Mouse (Mus musculus) heart, postnatal 14 days (tissue): ENCODE measurements at regions not wholly inside any gene's neighbourhood (a gene's known extent, or its start where the extent isn't known, plus 50 kb on each side); places are given as distances from the start of the nearest gene placed in this dataset.
"Not testable (repeated sequence)": the region's sequence is repeated elsewhere in the genome, so short reads cannot be mapped to it uniquely, and the experiment has no call there.

Experiments used
- DNase-seq, 2 experiments: peaks; one replicate each; pipeline ENCODE4 v3.0.0; 2021 to 2022
- intact Hi-C: fragments of 180-260 bp; cut with DNase I; formaldehyde crosslinking; loops from one replicate; pipeline ENCODE4 v1.15.1; 2025

DNA sequence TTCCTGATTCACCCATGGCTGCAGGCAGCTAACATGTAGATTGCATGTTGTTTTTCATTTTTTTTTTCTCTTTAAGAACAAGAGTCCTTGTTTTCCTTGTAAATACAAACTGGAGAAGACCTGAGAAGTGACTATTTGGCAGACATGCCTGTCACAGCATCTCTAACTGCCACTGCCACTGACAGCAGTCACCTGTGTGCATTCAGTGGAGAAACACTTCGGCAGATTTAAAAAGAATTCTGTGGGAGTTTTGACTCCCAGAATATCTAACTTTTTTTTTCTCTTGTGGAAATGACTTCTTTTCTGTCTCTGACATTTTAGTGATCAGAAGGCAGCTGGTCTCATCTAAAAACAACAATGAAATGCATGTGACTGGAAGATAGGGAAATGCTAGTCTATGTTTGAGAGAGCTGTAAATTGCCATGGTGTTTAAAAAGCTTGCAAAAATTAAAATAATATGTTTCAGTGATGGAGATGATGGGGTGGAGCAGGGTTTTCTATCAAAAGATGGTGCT, 526.0 kb upstream of the Agtr1b start:
- intact Hi-C loops = no loop called here
- DNase-seq = no peak

GRCm38 (mm10) chr3:20864241-20864640, 497.3 kb upstream of the Agtr1b start:
- DNase-seq = no peak
- intact Hi-C loops = no loop called here

GRCm38 (mm10) chr3:20831038-20831437, 464.1 kb upstream of the Agtr1b start:
- intact Hi-C loops = no loop called here
- no peak for DNase-seq

GRCm38 (mm10) chr3:20829391-20829790, 462.4 kb upstream of the Agtr1b start:
- no peak for DNase-seq
- intact Hi-C loops = no loop called here

GRCm38 (mm10) chr3:20828811-20829210, 461.8 kb upstream of the Agtr1b start:
- intact Hi-C loops = no loop called here

DNA sequence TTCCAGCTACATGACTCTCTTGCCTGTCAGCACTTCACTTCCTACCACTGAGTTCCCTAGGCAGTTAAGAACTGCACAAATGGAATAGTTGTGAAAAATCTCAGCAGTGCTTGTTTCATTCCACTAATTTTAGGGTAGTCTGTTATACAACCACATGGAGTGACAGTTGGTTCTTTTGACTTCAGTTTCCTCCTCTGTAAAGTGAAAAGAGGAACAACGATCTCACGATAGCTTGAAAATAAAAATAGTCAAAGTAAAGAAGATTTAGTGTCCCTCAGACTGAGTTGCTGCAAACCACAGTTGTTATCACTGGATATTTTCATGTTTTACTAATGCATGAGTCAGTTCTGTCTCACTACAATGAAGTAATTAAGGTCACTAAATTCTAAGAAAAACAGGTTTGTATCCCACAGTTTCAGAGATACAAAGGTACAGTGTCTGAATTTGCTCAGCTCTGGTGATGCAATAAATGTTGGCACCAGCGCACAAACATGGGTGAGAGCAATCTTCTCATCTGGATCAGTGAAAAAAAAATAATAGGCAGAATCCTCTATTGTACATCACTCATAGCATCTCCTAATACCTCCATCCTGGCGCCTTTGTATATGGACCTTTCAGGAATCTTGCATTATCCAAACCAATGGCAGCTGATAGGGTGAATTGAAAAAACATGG, 458.8 kb upstream of the Agtr1b start:
- intact Hi-C loops = no loop called here
- DNase-seq = no peak

More at GRCm38 (mm10) chr3:20828811-20829210, 461.8 kb upstream of the Agtr1b start:
- no peak for DNase-seq

DNA sequence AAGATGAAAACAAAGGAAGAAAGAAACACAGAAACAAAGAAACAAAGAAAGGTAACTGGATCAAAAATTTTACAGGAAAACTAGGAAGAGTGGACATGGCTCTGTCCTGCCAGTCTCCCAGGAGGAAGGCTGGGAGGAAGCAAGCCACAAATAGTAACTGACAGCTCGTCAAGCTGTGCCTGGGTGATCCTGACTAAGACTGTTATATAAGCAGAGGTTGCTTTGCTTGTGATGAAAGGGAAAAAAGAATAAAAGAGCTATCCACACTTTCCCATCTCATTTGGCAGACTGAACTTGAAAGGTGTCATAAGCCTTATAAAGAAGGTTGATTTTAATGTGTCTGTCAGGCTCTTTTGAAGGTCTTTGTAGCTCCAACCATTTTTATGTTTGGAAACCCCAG, 455.2 kb upstream of the Agtr1b start:
- intact Hi-C loops = no loop called here

GRCm38 (mm10) chr3:20821712-20822111, 454.7 kb upstream of the Agtr1b start:
- intact Hi-C loops = no loop called here
- no peak for DNase-seq

More for the DNA sequence above, 455.2 kb upstream of the Agtr1b start:
- DNase-seq = peak; percentile 16 to 24

DNA sequence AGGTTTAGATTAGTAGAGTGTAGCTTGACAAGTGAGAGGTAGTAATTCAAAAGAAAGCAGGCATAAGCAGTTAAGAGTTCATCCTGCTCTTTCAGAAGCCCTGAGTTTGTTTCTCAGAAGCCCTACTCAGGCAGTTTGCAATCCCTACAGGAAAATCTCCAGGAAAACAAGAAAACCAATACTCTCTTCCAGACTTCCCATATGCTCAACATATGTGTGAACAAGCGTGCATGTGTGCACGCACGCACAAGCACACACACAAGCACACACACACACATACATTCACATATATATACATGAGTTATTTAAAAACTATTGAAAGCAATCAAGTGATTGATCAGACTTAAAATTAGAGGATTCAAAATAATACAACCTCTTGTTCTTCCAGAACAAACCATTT, 453.1 kb upstream of the Agtr1b start:
- intact Hi-C loops = no loop called here

DNA sequence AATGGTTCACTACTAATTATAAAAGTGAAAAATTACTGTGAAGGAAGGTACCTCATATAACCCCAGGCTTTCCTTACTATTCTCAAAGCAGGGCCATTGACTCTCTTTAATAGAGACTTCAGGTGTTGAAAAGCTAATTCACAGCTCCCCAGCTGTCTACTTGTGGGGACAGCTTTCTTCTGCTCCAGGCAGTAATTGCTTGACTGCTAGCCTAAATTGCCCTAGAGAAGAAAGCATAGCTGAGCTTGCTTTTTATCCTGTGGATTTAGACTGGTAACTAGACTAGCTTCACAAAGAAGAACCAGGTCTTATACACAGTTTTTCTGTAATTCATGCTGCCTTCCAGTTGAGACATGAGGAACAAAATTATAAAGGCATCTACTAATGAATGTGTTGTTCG, 452.6 kb upstream of the Agtr1b start:
- intact Hi-C loops = no loop called here
- no peak for DNase-seq

More for the DNA sequence above, 453.1 kb upstream of the Agtr1b start:
- no peak for DNase-seq

GRCm38 (mm10) chr3:20816613-20817012, 449.6 kb upstream of the Agtr1b start:
- intact Hi-C loops = no loop called here
- DNase-seq = no peak

GRCm38 (mm10) chr3:20794256-20794655, 427.3 kb upstream of the Agtr1b start:
- DNase-seq = peak; percentile 3 to 13
- intact Hi-C loops = no loop called here

DNA sequence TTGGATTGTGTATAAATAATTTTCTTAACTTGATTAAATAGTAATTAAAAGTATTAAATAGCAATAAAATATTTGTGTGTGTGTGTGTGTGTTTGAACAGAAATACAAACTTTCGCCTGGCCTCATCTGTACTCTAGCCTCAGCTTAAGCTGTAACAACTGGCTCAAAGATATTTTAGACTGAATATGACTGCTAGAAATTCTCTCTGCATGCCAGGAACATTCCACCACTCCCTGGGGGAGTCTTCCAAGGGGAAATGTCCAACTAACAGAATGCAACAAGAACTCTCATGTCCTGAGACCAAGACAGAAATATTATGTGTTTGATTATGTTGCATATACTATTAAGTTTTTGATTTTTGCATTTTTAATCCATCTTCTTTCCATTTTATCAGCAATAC, 425.5 kb upstream of the Agtr1b start:
- peak; percentile 46 to 63 for DNase-seq
- intact Hi-C loops = no loop called here

DNA sequence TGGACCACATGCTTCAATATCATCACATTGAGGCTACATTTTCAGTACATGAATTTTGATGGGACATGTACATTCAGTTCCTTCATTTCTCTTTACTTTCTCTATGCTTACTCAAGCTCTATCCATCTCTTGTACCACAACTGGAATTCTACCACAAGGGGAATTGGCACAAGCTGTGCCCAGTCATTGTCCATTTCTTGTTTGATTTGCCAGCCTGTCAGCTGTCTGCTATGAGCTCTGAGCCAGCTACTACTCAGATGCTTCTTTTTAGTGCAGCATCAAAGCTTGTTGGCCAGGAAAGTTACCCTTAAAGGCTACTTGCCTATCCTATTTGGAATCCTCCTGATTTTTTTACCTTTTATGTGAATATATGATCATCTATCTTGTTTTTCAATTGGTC, 410.9 kb upstream of the Agtr1b start:
- intact Hi-C loops = no loop called here

DNA sequence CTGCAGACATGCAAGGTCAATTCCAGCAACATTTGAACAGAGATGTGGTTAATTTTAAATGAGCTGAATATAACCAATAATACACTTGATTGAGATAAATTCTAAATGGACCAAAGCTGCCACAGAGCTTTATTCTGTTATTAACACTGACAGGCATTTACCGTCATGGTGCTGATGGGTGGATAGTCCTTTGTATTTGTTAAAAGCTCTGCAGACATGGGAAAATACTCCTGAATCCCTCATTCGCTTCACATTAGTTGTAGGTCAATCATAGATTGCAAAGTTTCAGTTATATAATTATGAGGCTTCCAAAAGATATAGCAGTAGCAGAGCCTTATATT, 410.0 kb upstream of the Agtr1b start:
- no peak for DNase-seq
- intact Hi-C loops = no loop called here

More for the DNA sequence above, 410.9 kb upstream of the Agtr1b start:
- DNase-seq = no peak

- no peak for DNase-seq
- intact Hi-C loops = no loop called here
Observed at GRCm38 (mm10) chr3:20776128-20776963, 409.4 kb upstream of the Agtr1b start.

GRCm38 (mm10) chr3:20734302-20734701, 367.3 kb upstream of the Agtr1b start:
- no peak for DNase-seq
- intact Hi-C loops = no loop called here

GRCm38 (mm10) chr3:20732005-20732404, 365.0 kb upstream of the Agtr1b start:
- intact Hi-C loops = no loop called here
- no peak for DNase-seq

- intact Hi-C loops = no loop called here
- DNase-seq = no peak
Observed at GRCm38 (mm10) chr3:20730481-20730880, 363.5 kb upstream of the Agtr1b start.

- intact Hi-C loops, DNase-seq: not testable (repeated sequence)
Observed at GRCm38 (mm10) chr3:20729776-20730175, 362.8 kb upstream of the Agtr1b start.

GRCm38 (mm10) chr3:20714671-20715070, 347.7 kb upstream of the Agtr1b start:
- intact Hi-C loops = no loop called here
- no peak for DNase-seq

GRCm38 (mm10) chr3:20709661-20710060, 342.7 kb upstream of the Agtr1b start:
- DNase-seq = no peak
- intact Hi-C loops = no loop called here
